Mouse (Mus musculus) forebrain, embryonic 16.5 days (tissue): ENCODE measurements around the gene Kctd18. TPM values are rescaled to one million over a fixed set of nuclear protein-coding genes. Genes with fewer than 3 reads are reported as not detected.
"Not testable (repeated sequence)": the region's sequence is repeated elsewhere in the genome, so short reads cannot be mapped to it uniquely, and the experiment has no call there.

Source experiments
- ATAC-seq: fragments of 200-750 bp; cut with Nextera tagmentation; 2 replicates; pipeline ENCODE4 v1.8.0; 2017; ENCODE audit warnings: mild to moderate bottlenecking, moderate library complexity
- H3K27ac ChIP-seq: fragments of 300-500 bp; sonication (generic); 2 replicates; pipeline ENCODE4 v1.5.1; 2014; ENCODE audit warnings: low read length, control low read depth
- H3K27me3 ChIP-seq: fragments of 300-500 bp; sonication (generic); replicated peaks from 2 replicates; pipeline ENCODE4 v1.6.1; 2014; ENCODE audit warnings: low read length; ENCODE audit not compliant: control insufficient read depth, insufficient read depth
- H3K36me3 ChIP-seq: fragments of 300-500 bp; sonication (generic); 2 replicates; pipeline ENCODE4 v1.6.1; 2014; ENCODE audit not compliant: control insufficient read depth, insufficient read depth
- H3K4me1 ChIP-seq: fragments of 300-500 bp; sonication (generic); replicated peaks from 2 replicates; pipeline ENCODE4 v1.6.1; 2014; ENCODE audit warnings: low read length; ENCODE audit not compliant: control insufficient read depth, insufficient read depth
- H3K4me2 ChIP-seq: fragments of 300-500 bp; sonication (generic); 2 replicates; pipeline ENCODE4 v1.6.1; 2014; ENCODE audit warnings: mild to moderate bottlenecking, low read length, control low read depth
- H3K4me3 ChIP-seq: fragments of 300-500 bp; sonication (generic); replicated peaks from 2 replicates; pipeline ENCODE4 v1.5.1; 2014; ENCODE audit warnings: mild to moderate bottlenecking, low read length, control low read depth
- H3K9ac ChIP-seq: fragments of 300-500 bp; sonication (generic); replicated peaks from 2 replicates; pipeline ENCODE4 v1.6.1; 2014; ENCODE audit warnings: low read depth, low read length, control low read depth
- H3K9me3 ChIP-seq: fragments of 300-500 bp; sonication (generic); 2 replicates; pipeline ENCODE4 v1.6.1; 2016; ENCODE audit warnings: low read length; ENCODE audit not compliant: control insufficient read depth
- WGBS: fragments of 180-500 bp; shearing (Covaris S2); extraction: QIAGEN DNeasy Blood & Tissue Kit; methylation state at CpG from one replicate; pipeline ENCODE4 v1.1.7; 2014; 5-methylcytosine and 5-hydroxymethylcytosine counted together
- polyA plus RNA-seq: library from polyadenylated mRNA; unstranded; fragments of >200 nt; fragmentation: Nextera tagmentation; extraction: Ambion mirVana; gene quantifications from 2 replicates; pipeline ENCODE4 v1.2.1, GENCODE M21; 2015

Kctd18 gene
- polyA plus RNA-seq, 1 experiment from 2014 or later = 31.5 TPM

- WGBS = 15% methylated on average over 3 of the region's 3 CpGs
Observed at GRCm38 (mm10) chr1:58046721-58047290, 28.1 kb upstream of the Kctd18 start.

DNA sequence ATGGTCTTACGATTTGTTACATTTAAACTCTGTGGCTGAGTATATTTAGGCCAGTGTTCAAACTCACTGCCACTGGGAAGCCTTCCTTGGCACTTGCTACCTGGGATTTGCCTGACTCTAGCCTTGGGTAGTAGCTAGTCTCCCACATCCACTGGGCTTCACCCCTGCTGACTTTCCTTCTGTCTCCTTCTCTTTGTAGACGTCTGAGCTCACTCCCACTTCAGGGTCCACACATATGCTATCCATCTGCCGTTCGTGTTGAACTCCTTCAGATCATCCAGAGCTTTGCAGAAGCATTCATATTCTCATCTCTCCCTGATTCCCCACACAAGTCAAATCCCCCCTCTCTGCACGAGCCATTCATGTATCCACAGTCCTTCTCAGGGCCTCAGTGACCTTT is 26.8 kb upstream of the Kctd18 start:
- WGBS = 68% methylated on average over 5 of the region's 5 CpGs

More at GRCm38 (mm10) chr1:58046721-58047290, 28.1 kb upstream of the Kctd18 start:
- Histone ChIP-seq H3K4me1 (no peaks in the 10 kb centered on the region), H3K4me3 (no peak overlapping the region), H3K36me3 (no peaks in the 10 kb centered on the region), H3K9me3 (no peaks in the 10 kb centered on the region), H3K4me2 (no peak overlapping the region), H3K9ac (no peak overlapping the region), H3K27me3 (no peaks in the 10 kb centered on the region), H3K27ac (no peak overlapping the region)
- peak; percentile 79 for ATAC-seq

DNA sequence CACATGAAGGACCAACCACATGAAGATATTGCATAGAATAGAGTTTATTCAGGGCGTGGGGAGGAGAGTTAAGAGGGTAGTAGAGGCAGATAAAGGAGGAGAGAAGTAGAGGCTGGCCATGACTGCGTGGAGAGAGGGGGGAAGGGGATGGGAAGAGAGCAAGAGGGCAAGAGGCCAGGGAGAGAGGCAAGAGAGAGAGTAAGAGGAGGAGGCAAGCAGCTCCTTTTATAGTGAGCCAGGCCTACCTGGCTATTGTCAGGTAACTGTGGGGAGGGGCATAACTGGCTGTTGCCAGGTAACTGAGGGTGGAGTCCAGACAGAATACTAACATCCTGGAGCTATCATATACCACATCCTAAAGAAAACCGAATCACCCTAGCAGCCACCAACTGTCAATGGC is 26.3 kb upstream of the Kctd18 start:
- Histone ChIP-seq H3K4me1 (no peaks in the 10 kb centered on the region), H3K4me3 (no peak overlapping the region), H3K27me3 (no peaks in the 10 kb centered on the region), H3K36me3 (no peaks in the 10 kb centered on the region), H3K9ac (no peak overlapping the region), H3K4me2 (no peak overlapping the region), H3K27ac (no peak overlapping the region), H3K9me3 (no peaks in the 10 kb centered on the region)
- no peak for ATAC-seq
- WGBS = 74% methylated on average over 3 of the region's 3 CpGs

More for the DNA sequence above, 26.8 kb upstream of the Kctd18 start:
- Histone ChIP-seq H3K4me1 (no peaks in the 10 kb centered on the region), H3K4me2 (no peak overlapping the region), H3K27me3 (no peaks in the 10 kb centered on the region), H3K27ac (no peak overlapping the region), H3K9ac (no peak overlapping the region), H3K4me3 (no peak overlapping the region), H3K9me3 (no peaks in the 10 kb centered on the region), H3K36me3 (no peaks in the 10 kb centered on the region)
- ATAC-seq = no peak; the same call in 1 of the 2 replicates

DNA sequence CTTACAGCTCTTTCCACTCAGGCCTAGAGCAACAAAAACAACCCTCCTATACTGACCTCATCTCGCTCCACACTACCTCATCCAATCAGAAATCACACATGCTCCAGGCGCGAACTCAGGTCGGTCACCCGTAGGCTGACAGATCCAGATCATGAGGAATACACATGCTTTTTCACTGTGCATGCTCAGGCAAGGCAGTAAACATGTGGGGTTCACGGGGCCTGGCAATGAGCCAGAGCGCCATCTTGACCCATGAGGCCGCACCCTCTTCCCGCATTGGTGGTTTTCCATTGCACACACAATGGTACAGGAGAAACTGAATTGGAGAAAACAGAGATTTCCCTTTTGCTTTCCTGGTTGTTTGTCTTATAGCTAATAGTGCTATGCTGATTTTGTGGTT is 18.6 kb upstream of the Kctd18 start:
- 93% methylated on average over 9 of the region's 9 CpGs for WGBS
- not testable (repeated sequence) for ATAC-seq, H3K27ac ChIP-seq, H3K36me3 ChIP-seq, H3K9me3 ChIP-seq, H3K4me2 ChIP-seq, H3K4me3 ChIP-seq, H3K9ac ChIP-seq, H3K27me3 ChIP-seq, H3K4me1 ChIP-seq

GRCm38 (mm10) chr1:58031160-58031769 is 12.5 kb upstream of the Kctd18 start:
- peak; percentile 77 for ATAC-seq
- H3K27me3 ChIP-seq = no peaks in the 10 kb centered on the region
- H3K4me2 ChIP-seq = no peak overlapping the region
- H3K4me1 ChIP-seq = peaks cover 10% of the 10 kb centered on the region; the same call in 1 of the 2 replicates
- H3K36me3 ChIP-seq = no peaks in the 10 kb centered on the region
- no peaks in the 10 kb centered on the region for H3K9me3 ChIP-seq
- no peak overlapping the region for H3K27ac ChIP-seq
- H3K9ac ChIP-seq = no peak overlapping the region
- H3K4me3 ChIP-seq = no peak overlapping the region
- 55% methylated on average over 10 of the region's 10 CpGs for WGBS

DNA sequence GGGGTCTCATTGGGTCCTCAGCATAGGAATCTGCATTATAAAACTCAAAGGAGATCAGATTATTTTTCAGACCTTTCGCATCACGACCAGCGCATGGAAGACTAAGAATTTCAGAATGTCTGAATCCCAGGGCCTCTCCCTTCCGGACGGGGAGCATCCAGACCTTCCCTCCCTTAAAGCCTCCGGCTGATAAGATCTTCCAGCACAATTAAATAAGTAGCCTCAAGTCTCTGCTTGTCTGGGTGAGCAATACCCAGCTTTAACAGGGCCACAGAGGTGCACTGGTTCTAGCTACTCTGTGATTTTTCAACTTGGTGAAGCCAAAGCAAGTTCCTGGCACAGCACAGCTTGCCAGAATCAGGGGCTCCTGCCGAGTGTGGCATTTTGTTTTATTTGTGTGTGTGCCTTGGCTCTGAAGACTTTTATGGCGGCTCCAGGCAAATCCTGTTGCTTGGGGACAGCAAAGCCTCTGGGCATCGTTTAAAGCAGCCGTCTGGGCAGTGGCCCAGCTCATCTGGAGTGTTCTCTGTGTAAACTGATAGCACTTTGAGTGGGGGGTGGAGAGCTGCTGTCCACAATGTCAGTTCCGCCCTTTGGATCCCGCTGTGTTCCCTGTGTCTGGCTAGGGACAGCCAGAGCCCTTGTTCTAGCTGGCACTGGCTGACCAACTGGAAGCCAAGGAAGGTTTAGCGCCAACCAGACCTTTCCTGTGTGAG is 11.6 kb upstream of the Kctd18 start:
- Histone ChIP-seq H3K4me1 (peaks cover 10% of the 10 kb centered on the region; the same call in 1 of the 2 replicates), H3K27ac (no peak overlapping the region), H3K36me3 (no peaks in the 10 kb centered on the region), H3K9me3 (no peaks in the 10 kb centered on the region), H3K27me3 (no peaks in the 10 kb centered on the region), H3K9ac (no peak overlapping the region), H3K4me2 (peak overlapping the region; percentile 37), H3K4me3 (no peak overlapping the region)
- WGBS = 31% methylated on average over 13 of the region's 13 CpGs
- peak; percentile 73 for ATAC-seq

GRCm38 (mm10) chr1:58029636-58030117 is 10.9 kb upstream of the Kctd18 start, which contains the start of gene Aox1:
TSS of gene Aox1 (plus strand) at chr1:58029931.
- Histone ChIP-seq H3K9ac (no peak within 1 kb of the TSS), H3K27me3 (no peaks in the 10 kb centered on the region), H3K4me1 (peaks cover 10% of the 10 kb centered on the region; the same call in 1 of the 2 replicates), H3K4me2 (peak within 1 kb of the TSS; percentile 37), H3K36me3 (no peaks in the 10 kb centered on the region), H3K27ac (no peak within 1 kb of the TSS), H3K4me3 (no peak within 1 kb of the TSS), H3K9me3 (no peaks in the 10 kb centered on the region)
- peak; percentile 39 for ATAC-seq
- 15% methylated on average over 12 of the region's 12 CpGs for WGBS

- H3K9ac ChIP-seq = no peak overlapping the region
- H3K4me2 ChIP-seq = no peak overlapping the region
- H3K27me3 ChIP-seq = no peaks in the 10 kb centered on the region
- 83% methylated on average over 7 of the region's 7 CpGs for WGBS
- H3K4me1 ChIP-seq = peaks cover 10% of the 10 kb centered on the region; the same call in 1 of the 2 replicates
- no peaks in the 10 kb centered on the region for H3K36me3 ChIP-seq
- no peak for ATAC-seq
- no peaks in the 10 kb centered on the region for H3K9me3 ChIP-seq
- no peak overlapping the region for H3K4me3 ChIP-seq
- H3K27ac ChIP-seq = no peak overlapping the region
Observed at GRCm38 (mm10) chr1:58027707-58028106, 9.0 kb upstream of the Kctd18 start.

GRCm38 (mm10) chr1:58006388-58006787 is 12.4 kb downstream of the Kctd18 start:
- ATAC-seq, H3K9me3 ChIP-seq, H3K4me1 ChIP-seq, H3K27me3 ChIP-seq, H3K27ac ChIP-seq, H3K4me2 ChIP-seq, H3K9ac ChIP-seq, H3K36me3 ChIP-seq, H3K4me3 ChIP-seq: not testable (repeated sequence)
- WGBS = 94% methylated on average over 7 of the region's 7 CpGs
